Mouse (Mus musculus) retina, postnatal 1 day (tissue): ENCODE measurements around the gene Pakap.
A peak's percentile ranks its signal among the peaks of the same experiment; 100 is the strongest.

ENCODE experiments used
- DNase-seq: peaks from one replicate; pipeline ENCODE4 v3.0.0-alpha.2; 2012

Gene Pakap

DNA sequence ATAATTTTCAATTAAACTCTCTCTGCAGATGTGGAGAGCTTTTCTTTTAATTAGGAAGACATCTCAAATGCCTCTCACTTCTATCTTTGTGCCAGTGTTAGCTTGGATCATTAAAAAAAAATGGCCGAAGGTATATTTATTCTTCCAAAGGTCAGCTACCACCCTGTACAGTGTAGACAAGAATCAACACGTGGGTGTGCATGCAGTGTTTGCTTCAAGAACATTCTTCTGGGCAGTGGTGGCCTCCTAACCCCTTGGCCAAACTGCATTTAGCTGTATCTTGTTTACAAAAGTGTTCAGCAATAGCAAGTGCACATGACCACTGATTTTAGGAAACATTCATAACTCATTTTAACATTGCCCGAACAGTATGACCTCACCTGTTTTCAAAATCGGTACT, 241.5 kb downstream of the Pakap start:
- no peak for DNase-seq

DNA sequence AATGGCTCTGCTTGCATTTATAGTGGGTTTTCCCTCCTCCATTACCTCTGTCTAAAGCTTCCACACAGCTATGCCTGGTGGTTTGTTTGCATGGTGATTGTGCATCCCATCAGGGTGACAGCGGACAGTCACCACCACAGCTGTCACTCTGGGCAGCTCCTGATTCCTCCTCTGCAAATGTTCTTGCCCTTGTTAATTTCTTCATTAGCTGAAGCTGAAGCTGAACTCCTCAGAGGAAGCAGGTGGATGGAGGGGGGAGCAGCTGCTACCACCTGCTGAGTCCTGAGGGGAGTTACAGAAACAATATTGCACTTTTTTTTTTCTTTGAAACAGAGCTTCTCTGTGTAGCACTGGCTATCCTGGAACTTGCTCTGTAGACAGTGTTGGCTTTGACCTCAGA, 244.1 kb downstream of the Pakap start:
- no peak for DNase-seq

DNA sequence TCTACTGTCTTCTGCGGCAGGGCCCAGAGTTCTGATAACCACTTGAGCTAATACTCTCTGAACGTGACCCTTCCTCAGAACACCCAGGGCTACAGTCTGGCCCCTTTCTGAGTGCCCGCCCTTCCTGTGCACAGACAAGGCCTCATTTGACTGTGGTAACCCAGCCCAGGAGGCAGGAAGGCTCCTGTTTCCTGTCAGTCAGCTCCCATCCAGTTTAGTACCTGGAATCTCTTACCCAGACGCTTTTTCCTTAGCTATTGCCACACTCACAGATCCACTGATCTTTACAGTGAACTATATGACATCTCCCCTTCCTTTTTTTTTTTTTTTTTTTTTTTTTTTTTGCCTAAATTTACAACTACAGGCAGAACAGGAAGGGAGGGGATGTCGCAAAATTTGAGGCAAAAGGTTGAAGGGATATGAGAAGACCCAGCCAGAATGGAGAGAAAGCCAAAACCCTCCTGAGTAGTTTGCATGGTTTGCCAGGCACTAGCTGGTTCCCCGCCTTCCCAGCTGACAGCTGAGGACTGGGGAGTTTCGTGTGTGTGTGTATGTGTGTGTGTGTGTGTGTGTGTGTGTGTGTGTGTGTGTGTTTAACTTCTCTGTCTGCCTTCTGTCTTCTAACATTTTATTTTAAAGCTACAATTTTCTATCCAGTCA, 245.1 kb downstream of the Pakap start:
- DNase-seq = no peak

DNA sequence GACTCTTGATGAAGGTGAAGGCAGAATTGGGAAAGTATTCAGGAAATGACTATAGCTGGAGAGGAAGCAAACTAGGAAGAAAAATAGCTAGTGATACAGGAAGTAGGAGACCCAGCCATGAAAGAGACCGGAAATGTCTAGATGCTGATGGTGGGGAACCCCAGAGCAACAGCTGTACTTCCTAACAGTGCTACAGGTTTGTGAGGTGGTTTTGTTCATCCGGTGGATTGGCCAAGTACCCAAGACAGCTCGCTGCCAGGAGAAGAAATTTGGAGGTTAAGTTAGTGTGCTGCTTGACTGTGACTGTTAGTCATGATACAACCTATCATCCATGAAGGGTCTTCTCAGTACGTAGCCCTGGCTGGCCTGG, 245.6 kb downstream of the Pakap start:
- no peak for DNase-seq

DNA sequence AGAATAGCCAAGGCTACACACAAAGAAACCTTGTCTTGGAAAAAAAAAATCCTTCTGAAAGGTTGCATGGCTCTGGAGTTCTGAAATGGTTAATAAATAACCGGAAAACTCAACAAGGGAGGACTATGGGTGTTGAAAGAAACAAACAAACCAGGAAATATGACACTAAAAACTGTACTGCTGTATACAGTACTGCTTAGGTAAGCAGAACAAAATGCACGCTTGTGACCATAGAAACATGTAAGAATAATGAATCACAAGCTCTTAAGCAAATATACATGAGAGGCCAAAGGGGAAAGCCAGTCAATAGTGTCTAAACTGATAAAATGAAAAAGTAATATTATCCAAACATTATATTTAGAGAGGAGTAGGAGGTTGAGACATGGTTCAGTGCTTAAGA, 247.4 kb downstream of the Pakap start:
- no peak for DNase-seq

DNA sequence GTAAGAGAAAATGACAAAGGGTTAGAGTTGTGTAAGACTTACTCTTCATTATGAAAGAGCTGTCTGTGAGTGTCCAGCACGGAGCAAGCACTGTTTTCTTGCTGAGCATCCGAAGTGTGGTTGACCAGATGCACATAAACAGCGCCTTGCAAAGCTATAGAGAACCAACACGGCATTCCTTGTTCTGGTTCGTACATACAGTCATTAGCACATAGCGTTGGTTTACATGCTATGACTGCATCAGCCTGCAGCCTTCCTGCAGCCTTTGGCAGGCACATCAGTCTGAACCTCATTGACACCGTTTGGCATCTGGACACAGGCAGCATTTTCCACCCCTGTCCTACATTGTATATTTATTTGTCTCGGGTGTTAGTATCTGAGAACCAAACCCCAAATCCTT, 248.2 kb downstream of the Pakap start:
- DNase-seq = no peak

DNA sequence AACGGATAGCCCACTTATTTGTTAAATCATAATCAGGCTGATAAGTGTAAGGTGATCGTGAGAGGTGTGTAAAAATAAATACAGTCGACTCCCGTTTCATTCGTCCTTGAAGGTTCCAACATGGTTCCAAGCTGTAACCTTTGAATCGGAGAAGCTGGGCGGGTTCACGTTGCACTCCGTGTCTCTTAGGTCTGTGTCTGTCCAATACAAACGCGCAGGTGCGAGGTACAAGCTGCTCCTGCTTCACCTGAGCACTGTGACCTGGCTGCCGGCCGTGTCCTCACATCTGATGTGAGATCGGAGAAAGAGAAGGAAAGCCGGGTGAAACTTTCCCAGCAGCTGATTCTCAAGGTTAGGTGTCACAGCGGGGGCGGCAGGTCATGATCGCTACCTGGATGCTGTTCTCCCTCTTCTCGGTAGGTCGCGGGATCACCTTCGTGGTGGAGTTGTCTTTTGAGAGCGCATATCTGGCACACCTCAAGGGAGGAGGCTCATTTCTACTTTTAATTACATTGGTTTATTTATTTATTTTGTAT, 252.9 kb downstream of the Pakap start:
- DNase-seq = no peak

DNA sequence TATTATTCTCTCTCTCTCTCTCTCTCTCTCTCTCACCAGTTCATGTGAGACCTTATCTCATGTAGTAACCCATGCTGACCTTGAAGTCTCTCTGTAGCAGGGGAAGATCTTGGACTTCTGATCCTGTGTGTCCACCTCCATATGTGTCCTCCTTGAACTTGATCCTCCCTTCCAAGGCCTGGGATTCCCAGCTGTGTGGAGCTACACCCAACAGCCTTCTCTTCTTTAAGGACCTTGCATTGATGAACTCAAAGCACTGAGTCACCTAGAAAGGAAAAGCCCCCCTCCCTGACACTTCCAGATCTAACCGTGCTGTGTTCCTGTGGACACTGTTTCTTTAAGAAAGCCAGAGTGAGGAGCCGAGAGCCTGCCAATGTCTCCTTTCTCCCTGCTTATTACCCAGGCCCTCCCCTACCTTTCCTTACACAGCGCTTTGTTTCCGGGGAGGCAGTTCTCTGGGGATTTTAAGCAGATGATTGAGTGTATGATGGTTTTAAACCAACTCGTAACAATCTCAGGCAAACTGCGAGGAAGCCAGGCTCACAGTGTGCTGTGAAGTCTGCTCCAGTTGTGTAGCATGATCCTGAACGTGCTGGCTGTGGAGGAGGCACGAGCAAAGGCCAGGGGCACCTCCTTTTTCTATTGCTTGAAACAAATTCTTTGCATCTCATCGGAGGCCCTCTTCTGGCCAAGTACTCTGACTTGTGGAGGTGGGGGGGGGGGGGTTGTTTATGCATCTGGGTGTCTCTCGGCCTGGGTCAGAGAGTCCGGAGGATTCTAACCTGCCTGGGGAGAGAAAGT, 253.8 kb downstream of the Pakap start:
- DNase-seq = peak; percentile 32

DNA sequence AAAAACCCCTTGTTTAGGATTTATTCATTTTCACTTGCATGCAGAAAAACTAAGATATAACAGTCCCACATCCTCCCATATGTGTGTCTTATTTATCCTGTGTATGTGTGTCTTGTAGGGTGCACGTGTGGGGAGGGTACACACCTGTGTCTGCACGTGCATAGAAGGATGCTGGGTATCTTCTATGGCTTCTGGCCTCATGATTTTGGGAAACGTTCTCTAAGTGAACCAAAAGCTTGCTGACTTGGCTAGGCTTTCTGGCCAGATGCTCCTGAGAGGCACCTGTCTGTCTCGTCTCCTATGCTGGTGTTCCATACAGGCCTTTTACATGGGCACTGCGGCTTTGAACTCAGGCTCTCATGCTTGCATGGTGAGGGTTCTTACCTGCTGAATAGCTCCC, 254.7 kb downstream of the Pakap start:
- DNase-seq = no peak

DNA sequence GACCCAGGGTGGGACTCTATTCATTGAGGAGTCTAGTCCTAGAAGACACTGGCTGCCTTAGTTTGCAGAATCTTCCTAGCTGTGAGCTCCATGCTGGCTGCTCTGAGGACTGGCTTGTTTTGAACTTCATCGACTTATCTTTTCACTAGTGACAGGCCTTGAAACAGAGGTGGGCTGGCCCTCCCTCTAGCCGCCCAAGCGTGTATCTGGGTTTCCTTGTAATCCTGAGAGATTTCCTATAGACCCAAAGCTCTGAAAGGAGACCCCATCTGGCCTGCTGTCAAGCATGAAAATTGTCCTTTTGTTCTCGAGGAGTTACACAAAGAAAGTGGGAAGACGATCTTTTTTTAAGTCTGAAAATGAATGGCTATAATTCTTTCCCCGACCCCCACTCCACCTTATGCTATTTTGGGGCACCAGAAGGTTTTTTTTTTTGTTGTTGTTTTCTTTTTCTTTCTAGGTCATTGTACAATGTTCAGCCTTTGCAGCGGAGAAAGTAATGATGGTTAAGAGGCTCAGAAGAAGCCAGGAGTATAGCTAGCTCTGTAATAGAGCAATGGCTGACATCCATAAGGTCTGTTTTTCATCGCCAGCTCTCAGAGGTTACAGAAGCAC, 256.8 kb downstream of the Pakap start:
- peak; percentile 69 for DNase-seq

DNA sequence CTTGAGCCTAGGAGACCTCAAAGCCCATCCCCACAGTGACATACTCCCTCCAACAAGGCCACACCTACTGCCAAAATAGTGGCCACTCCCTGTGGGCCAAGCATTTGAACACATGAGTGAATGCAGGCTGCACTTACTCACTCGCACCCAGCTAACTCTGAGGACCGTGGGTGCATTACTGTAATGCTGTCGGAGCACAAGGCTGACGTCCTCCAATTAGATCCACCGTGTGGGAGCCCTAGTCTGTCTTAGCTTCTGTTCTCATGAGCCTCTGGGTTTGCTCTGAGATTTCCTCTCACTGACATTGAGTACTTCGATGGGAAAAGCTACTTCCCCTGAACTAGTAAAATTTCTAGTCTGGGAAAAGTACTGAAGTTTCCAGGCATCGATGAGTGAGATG, 258.3 kb downstream of the Pakap start:
- no peak for DNase-seq

DNA sequence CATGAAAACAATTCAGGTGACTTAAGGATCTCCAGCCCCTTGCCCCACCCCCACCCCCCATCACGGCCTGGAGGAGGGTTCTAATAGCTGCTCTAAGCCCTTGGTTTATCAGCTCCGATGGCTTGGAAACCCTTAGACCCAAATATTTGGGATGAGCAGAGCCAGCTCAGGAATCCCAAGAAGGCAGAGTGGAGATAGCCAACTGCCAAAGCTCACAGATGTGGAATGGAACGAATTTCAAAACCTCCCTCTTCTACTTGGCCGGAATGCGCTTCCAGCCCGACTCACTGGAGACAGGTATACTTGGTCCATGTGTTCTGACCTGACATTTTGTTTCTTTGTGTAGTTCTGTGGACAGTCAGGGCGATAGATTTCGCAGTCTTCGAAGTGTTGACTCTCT, 261.2 kb downstream of the Pakap start:
- no peak for DNase-seq

DNA sequence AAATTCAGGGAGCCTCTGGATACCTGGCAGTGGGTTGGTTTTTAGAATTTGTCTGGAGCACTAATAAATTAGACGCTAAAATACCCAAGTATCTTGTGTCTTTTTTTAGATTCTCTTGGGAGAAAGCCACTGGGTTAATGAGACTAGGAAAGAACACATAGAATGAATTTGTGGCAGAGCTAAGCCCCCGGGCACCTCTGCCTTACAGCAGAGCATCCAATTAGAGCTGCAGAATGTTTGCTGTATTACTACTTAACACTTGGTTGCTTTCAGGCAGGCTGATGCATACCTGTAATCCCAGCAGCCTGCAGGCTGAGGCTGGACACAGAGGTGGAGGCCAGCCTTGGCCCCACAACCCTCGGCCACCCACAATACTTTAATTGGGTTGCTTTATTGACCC, 261.8 kb downstream of the Pakap start:
- DNase-seq = no peak

DNA sequence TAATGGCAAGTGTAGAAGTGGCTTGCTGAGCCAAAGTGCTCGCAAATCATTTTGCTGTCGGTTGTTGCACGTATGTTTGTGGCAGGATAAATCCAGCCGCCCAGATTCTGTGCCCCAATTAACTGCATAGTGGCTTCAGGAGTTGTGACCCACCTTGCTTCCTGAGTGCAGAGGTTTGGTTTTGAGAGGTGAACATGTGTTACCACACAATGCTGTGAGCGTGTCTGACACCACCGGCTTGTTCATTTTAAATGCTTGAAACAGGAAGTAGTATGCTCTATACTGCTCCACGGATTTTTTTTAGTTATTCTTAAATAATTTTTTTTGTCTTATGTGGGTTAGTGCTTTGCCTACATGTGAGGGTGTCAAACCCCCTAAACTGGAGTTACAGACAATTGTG, 264.3 kb downstream of the Pakap start:
- DNase-seq = no peak

DNA sequence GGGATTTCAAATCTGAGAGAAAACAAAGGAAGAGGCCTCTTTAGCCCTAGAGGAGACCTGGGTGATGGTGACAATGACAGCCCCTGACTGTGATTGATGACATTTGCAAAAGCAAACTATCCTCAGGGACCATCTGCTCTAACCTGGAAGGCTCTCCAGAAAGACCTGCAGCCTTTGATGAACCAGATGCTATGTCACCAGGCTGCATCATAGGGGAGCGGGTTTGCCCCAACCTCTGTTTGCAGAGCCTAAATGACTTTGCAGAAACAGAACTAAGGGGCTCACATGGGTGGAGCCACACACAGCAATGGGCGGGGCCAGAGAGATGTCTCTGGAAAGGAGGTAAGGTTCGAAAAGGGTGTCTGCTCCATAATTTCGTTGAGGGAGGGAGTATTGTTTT, 265.1 kb downstream of the Pakap start:
- no peak for DNase-seq

DNA sequence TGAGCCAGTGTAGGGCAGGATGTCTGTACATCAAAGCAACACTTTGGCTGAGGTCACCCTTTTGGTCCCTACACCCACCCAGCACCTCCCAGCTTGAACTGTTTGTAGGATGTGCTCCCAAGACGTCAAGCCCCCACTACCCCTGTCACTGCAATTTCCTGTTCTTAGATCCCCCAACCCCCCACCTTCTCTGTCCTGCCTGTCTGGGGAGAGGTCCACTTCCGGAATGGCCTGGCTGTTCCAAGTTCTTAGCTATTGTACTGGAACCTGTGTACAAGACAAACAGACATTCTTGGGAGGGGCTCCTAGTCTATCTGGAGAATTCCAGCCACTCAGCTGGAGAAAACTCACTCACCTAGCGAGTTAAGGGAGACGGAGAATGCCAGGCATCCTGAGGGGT, 266.2 kb downstream of the Pakap start:
- DNase-seq = no peak

DNA sequence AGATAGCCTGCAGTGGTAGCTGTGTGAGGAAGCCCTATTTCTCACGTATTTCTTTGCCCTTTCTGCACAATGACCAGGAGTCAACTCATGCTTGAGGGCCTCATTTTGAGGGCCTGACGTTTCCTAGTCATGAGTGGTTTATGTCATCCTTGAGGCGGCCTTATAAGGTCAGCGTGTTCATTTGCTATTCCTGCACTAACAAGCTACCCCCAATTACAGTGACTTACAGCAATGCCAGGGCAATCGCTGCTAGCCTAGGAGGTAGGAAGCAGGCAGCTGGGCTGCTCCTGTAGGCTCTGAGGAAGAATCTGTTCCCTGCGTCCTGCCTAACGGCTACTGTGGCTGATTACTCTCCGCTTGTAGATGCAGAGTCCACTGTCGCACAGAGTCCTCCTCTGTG, 269.1 kb downstream of the Pakap start:
- DNase-seq = peak; percentile 35

DNA sequence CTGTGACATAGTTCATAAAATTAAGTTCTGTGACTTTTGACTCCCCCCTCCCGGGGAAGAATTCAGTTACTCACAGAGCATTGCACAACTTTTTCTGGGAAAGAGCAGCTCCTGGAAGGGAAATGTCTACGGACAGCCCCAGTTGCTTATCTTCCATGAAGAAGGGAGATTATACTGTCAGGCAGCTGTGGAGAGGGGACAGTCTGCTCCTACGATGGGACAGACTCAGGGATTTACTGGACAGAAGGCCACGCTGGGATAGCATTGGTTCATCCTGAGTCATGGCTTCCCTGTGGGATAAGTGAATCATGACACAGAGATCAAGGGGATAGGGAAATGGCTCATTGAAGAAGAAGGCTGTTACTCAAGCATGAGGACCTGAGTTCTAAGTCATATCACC, 271.4 kb downstream of the Pakap start:
- DNase-seq = no peak

DNA sequence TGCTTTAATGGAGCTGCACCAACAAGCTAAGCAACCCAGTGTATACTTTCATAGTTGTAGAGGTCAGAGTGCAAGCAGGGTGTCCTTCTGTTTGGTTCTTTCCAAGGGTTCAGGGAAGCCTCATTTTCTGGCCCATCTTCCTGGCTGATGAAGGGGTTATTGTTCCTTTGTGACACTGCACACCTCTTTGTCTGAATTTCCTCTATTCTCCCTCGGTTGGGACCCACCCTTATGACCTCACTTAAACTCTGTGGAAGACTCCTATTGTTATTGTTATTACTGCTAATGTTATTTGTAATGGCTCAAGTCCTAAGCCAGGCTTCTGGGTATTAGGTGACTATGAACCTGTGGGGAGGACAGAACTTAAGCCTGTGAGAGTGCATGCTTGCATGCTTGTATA, 273.9 kb downstream of the Pakap start:
- no peak for DNase-seq

DNA sequence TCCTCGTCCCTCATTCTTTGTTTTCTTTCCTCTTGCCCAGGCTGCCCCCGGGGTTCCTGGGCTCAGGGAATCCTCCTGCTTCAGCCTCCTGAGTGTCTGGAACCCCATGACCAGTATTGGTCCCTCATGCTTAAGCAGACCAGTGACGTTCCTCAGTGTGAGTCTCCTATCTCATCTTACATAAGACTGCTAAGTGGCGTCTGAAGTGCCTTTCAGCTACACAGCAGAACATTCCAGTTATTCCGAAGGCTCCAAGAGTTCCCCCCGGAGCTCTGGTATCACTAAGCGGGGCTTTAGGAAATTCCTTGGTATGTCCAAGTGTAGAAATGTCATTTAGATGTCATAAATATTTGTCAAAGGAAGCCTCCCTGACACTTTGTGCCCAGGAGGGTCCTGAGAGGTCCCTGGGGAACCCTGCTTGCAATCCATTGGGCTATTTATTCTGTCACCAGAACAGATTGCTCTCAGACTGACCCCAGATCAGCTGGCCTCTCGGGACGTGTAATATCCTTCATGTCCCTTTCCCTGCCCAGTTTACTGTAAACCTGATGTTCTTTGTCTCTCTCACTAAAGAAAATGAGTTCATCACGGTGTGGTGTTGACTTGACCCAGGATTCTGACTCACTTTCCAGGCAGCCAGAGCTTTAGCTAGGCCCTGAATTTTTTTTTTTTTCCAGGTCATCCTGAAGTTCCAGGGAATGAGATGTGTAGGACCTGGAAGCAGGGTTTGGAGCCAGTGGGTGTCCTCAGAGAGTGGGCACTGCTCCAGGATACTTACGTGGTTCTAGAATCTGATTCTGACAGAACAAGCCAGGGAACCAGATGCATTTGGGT, 274.7 kb downstream of the Pakap start:
- no peak for DNase-seq

DNA sequence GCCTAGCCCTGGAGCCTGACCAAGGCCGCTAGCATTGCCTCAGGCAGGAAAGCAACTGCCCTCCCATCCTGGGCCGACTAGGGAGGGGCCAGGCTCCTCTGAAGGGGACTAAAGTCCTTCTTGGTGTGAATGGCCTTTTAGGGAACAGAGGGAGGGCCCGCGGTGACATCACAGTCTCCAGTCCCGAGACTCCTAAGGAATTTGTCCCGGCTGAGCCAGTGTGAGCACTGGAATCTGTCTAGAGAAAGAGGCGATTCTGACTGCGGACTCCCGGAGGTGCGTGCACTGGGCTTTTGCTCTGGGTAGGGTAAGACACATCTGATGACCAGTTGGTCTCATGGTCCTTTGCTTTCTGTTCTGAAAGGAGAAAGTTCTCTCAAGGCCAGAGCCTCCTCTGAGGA, 277.1 kb downstream of the Pakap start:
- DNase-seq = peak; percentile 54

DNA sequence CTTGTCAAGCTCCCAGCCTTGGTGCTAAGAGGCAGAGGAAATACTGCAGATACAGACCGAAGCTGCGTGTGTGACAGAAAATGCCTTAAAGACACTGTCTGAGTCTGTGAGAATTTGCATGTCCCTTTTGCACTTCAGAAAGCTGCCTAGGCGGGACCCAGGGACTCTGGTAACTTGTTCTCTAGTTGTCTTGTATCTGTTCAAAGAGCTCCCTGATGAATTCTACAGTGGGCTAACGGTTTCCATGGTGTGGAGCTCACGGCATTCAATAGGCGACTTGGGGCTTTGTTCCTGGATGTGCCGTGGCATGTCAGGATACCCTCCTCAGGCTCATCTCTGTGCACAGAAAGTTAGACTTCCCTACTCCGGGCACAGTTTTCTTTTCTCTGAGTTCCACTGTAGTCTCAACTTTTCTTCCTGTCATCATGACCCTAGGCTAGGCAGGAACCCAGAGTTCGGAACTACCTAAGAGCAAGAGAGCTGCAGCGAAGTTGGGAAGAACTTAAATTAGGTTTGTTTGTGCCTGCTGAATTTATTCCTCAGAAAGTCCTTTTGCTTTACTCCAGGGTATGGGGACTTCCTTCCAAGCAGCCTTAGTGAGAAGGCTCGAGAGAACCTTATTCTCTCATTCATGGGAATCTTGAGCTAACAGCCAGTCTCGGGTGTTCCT, 277.7 kb downstream of the Pakap start:
- DNase-seq = peak; percentile 18
